Mouse (Mus musculus) neural tube, embryonic 14.5 days (tissue): ENCODE measurements around the gene Atxn1. TPM values are rescaled to one million over a fixed set of nuclear protein-coding genes. Genes with fewer than 3 reads are reported as not detected.

Source experiments
- ATAC-seq: fragments of 200-750 bp; cut with Nextera tagmentation; 2 replicates; pipeline ENCODE4 v1.8.0; 2017; ENCODE audit warnings: low read depth, mild to moderate bottlenecking, moderate TSS enrichment, moderate library complexity
- H3K27ac ChIP-seq: fragments of 300-500 bp; sonication (generic); 2 replicates; pipeline ENCODE4 v1.5.1; 2014; ENCODE audit warnings: low read depth, mild to moderate bottlenecking, control low read depth, low read length, moderate library complexity, mixed read lengths
- H3K27me3 ChIP-seq: fragments of 300-500 bp; sonication (generic); 2 replicates; pipeline ENCODE4 v1.6.1; 2014; ENCODE audit warnings: low read length; ENCODE audit not compliant: control insufficient read depth, insufficient read depth
- H3K36me3 ChIP-seq: fragments of 300-500 bp; sonication (generic); 2 replicates; pipeline ENCODE4 v1.6.1; 2014; ENCODE audit warnings: low read length, mixed read lengths; ENCODE audit not compliant: control insufficient read depth, insufficient read depth
- H3K4me1 ChIP-seq: fragments of 300-500 bp; sonication (generic); 2 replicates; pipeline ENCODE4 v1.6.1; 2014; ENCODE audit warnings: low read length; ENCODE audit not compliant: control insufficient read depth, insufficient read depth
- H3K4me2 ChIP-seq: fragments of 300-500 bp; sonication (generic); 2 replicates; pipeline ENCODE4 v1.6.1; 2014; ENCODE audit warnings: mild to moderate bottlenecking, low read depth, low read length, control low read depth
- H3K4me3 ChIP-seq: fragments of 300-500 bp; sonication (generic); 2 replicates; pipeline ENCODE4 v1.5.1; 2014; ENCODE audit warnings: low read depth, low read length, control low read depth, mixed read lengths
- H3K9ac ChIP-seq: fragments of 300-500 bp; sonication (generic); replicated peaks from 2 replicates; pipeline ENCODE4 v1.6.1; 2014; ENCODE audit warnings: low read depth, mild to moderate bottlenecking, control low read depth, low read length, mixed read lengths
- H3K9me3 ChIP-seq: fragments of 300-500 bp; sonication (generic); 2 replicates; pipeline ENCODE4 v1.6.1; 2016; ENCODE audit warnings: low read length; ENCODE audit not compliant: control insufficient read depth
- whole genome bisulfite sequencing: fragments of 180-500 bp; shearing (Covaris S2); extraction: QIAGEN DNeasy Blood & Tissue Kit; methylation state at CpG from one replicate; pipeline ENCODE4 v1.1.7; 2014; 5-methylcytosine and 5-hydroxymethylcytosine counted together
- polyA plus RNA-seq: library from polyadenylated mRNA; unstranded; fragments of >200 nt; fragmentation: Nextera tagmentation; extraction: Ambion mirVana; gene quantifications from 2 replicates; pipeline ENCODE4 v1.2.1, GENCODE M21; 2014

Atxn1 gene
- polyA plus RNA-seq, 1 experiment from 2014 or later, result 9.4 TPM

DNA sequence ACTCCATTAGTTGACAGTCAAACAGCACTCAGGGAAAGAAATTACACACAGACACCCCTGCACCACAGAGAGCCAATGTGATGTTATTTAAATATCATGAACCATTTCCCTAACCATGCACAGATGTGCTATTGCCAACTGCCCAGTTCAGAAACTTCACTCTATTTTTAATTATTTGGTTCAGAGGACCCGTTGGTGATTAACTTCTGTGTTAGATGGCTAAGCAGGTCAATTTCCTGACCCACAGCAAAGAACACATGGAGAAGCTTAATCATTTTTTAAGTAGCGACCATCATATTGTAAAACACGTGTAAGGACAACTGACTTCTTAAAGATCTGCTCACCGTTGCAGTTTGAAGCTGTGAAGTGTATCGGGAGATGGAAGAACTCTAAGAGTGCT, 26.7 kb downstream of the Atxn1 start:
- H3K27me3 ChIP-seq, result no peaks in the 10 kb centered on the region
- no peak overlapping the region for H3K9ac ChIP-seq
- no peak overlapping the region for H3K27ac ChIP-seq
- H3K4me2 ChIP-seq, result no peak overlapping the region
- no peak overlapping the region for H3K4me3 ChIP-seq
- no peaks in the 10 kb centered on the region for H3K36me3 ChIP-seq
- H3K9me3 ChIP-seq, result no peaks in the 10 kb centered on the region
- no peaks in the 10 kb centered on the region for H3K4me1 ChIP-seq
- WGBS, result 81% methylated on average over 5 of the region's 5 CpGs
- ATAC-seq, result no peak

DNA sequence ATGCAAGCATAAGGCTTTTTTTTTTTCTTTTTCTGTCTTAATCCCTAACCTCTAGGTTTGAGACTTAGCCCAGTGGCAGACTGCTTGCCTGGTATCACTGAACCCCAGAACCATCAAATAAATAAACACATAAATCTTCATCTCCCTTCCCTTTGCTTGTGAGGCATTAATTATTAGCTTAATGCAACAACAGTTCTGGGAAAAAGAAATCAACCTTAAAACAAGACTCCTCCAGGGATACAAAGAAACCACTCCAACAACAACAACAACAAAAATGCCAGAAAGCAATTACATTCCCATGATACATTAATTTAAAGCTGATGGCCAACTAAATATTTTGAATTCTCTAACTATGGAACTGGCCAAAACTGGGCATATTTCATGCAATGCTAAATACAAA, 28.0 kb downstream of the Atxn1 start:
- no peak for ATAC-seq

DNA sequence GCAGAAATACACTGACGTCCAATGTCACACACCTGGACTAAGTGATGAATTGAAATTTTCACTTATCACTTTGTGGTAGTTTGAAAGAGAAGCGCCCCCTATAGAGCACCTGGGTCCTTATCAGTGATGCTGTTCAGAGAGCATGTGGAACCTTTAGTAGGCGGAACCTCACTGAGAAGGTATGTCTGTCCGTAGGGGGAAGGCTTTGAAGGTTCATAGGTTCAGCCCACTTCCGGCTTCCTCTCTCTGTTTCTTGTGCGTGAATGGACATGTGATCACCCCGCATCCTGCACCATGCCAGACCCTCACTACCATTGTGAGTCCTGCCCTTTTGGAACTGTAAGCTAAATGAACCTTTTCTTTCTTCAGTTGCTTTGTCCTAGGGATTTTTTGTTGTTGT, 29.0 kb downstream of the Atxn1 start:
- 85% methylated on average over 7 of the region's 7 CpGs for WGBS
- no peak for ATAC-seq
- Histone ChIP-seq H3K9me3 (no peaks in the 10 kb centered on the region), H3K4me1 (no peaks in the 10 kb centered on the region), H3K27me3 (no peaks in the 10 kb centered on the region), H3K4me2 (no peak overlapping the region), H3K27ac (no peak overlapping the region), H3K4me3 (no peak overlapping the region), H3K36me3 (no peaks in the 10 kb centered on the region), H3K9ac (no peak overlapping the region)

More for the DNA sequence above, 28.0 kb downstream of the Atxn1 start:
- no peaks in the 10 kb centered on the region for H3K36me3 ChIP-seq
- H3K27me3 ChIP-seq, result no peaks in the 10 kb centered on the region
- no peak overlapping the region for H3K9ac ChIP-seq
- H3K9me3 ChIP-seq, result no peaks in the 10 kb centered on the region
- H3K4me2 ChIP-seq, result no peak overlapping the region
- H3K4me3 ChIP-seq, result no peak overlapping the region
- H3K27ac ChIP-seq, result no peak overlapping the region
- no peaks in the 10 kb centered on the region for H3K4me1 ChIP-seq

DNA sequence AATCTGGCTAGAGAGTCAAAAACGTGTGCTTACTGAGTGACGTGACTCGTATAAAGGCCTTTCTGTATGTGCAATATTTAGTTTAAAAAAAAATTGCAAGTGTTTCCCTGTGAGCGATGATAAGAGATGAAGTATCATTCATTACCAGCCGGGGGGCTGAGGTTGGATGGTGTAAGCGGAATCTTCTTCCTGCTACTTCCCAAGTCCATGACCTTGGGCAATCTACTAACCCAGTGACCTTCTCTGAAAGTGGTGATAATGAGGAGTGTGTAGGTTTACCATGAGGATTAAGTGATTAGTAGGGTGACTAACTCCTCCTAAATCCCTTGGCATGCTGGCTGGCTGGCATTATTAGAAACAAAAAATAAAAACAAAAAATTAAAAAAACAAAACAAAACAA, 30.0 kb downstream of the Atxn1 start:
- H3K9ac ChIP-seq, result no peak overlapping the region
- WGBS, result 89% methylated on average over 6 of the region's 6 CpGs
- H3K27me3 ChIP-seq, result no peaks in the 10 kb centered on the region
- H3K36me3 ChIP-seq, result no peaks in the 10 kb centered on the region
- H3K4me1 ChIP-seq, result no peaks in the 10 kb centered on the region
- ATAC-seq, result no peak
- H3K9me3 ChIP-seq, result no peaks in the 10 kb centered on the region
- H3K27ac ChIP-seq, result no peak overlapping the region
- H3K4me2 ChIP-seq, result no peak overlapping the region
- H3K4me3 ChIP-seq, result no peak overlapping the region

DNA sequence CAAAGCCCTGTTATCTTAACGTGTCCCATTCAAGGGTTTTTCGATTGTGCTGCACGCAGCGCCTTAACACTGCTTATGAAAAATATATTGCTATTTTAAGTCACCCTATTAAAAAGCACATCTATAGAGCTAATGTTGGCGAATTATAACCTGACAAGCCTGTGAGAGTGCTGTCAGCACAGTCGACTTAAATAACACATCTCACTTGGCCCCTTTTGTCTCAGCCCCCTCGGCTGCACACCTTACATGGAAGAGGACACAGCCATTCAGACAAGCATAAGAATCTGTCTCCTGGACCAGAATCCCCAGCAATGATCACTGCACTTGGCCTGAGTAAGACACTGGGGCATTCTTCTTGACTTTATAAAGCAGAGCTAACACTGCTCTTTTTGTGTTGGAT, 30.7 kb downstream of the Atxn1 start:
- Histone ChIP-seq H3K36me3 (no peaks in the 10 kb centered on the region), H3K4me1 (no peaks in the 10 kb centered on the region), H3K9ac (no peak overlapping the region), H3K4me2 (no peak overlapping the region), H3K27ac (no peak overlapping the region), H3K4me3 (no peak overlapping the region), H3K27me3 (no peaks in the 10 kb centered on the region), H3K9me3 (no peaks in the 10 kb centered on the region)
- 72% methylated on average over 7 of the region's 7 CpGs for WGBS
- no peak for ATAC-seq

DNA sequence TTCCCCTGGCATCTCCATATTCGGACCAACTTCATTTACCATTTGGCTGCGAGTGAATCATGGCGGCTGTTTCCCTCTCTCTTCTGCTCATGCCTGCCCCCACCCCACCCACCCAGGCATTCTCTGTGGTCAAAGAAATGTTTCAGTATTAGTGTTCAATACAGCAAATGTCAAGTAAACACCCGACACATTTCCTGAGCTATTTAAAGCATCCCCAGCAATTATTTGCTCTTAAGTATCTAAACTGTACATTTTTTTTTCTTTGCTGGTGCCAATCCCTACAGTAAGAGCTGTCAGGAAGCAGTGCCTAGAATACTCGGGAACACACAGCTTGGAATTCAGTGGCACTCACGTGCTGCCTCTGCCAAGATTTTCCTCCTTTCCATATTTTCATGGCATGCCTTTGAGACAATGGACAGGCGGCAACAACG, 32.3 kb downstream of the Atxn1 start:
- WGBS, result 76% methylated on average over 8 of the region's 8 CpGs
- ATAC-seq, result no peak
- Histone ChIP-seq H3K9ac (no peak overlapping the region), H3K36me3 (no peaks in the 10 kb centered on the region), H3K9me3 (no peaks in the 10 kb centered on the region), H3K4me3 (no peak overlapping the region), H3K4me1 (no peaks in the 10 kb centered on the region), H3K4me2 (no peak overlapping the region), H3K27me3 (no peaks in the 10 kb centered on the region), H3K27ac (no peak overlapping the region)

DNA sequence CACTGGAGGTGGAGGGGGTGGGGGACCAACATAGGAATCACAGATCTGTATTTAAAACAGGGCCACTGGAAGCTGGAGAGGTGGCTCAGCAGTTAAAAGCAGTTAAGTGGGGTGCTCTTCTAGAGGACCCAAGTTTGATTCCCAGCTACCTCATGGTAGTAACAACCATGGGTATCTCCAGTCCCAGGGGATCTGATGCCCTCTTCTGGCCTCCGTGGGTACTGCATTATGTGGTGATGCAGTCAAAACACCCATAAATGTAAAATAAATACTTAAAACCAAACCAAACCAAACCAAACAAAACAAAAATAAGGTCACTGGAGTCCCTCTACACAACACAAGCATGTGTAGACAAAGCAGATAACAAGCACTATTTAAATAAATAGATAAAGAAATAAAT, 32.9 kb downstream of the Atxn1 start:
- no peak overlapping the region for H3K4me3 ChIP-seq
- H3K4me1 ChIP-seq, result no peaks in the 10 kb centered on the region
- no peak overlapping the region for H3K4me2 ChIP-seq
- no peak overlapping the region for H3K9ac ChIP-seq
- H3K27ac ChIP-seq, result no peak overlapping the region
- H3K27me3 ChIP-seq, result no peaks in the 10 kb centered on the region
- no peaks in the 10 kb centered on the region for H3K36me3 ChIP-seq
- ATAC-seq, result no peak
- H3K9me3 ChIP-seq, result no peaks in the 10 kb centered on the region
- WGBS, result 45% methylated on average over 1 of the region's 1 CpGs

DNA sequence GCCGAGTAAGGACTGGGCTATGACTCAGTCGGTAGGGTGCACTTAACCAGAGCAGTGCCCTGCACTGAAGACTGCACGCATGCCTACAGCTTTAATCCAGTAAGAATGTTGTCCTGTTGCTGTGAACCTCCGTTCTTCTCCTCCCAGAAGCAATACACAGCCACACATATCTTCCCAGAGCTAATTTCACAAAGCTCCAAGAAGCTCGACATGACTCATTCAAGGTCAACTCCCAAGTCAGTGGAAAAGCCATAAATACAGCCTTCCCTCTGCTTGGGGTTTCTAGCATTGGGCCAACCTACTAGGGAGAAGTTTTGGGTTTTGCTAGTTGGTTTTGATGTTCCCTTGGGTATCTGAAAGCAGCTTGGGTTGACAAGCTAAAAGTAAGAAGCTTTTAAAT, 33.6 kb downstream of the Atxn1 start:
- Histone ChIP-seq H3K9me3 (no peaks in the 10 kb centered on the region), H3K27ac (no peak overlapping the region), H3K36me3 (no peaks in the 10 kb centered on the region), H3K4me1 (no peaks in the 10 kb centered on the region), H3K4me3 (no peak overlapping the region), H3K4me2 (no peak overlapping the region), H3K9ac (no peak overlapping the region), H3K27me3 (no peaks in the 10 kb centered on the region)
- ATAC-seq, result no peak
- WGBS, result 91% methylated on average over 5 of the region's 5 CpGs

DNA sequence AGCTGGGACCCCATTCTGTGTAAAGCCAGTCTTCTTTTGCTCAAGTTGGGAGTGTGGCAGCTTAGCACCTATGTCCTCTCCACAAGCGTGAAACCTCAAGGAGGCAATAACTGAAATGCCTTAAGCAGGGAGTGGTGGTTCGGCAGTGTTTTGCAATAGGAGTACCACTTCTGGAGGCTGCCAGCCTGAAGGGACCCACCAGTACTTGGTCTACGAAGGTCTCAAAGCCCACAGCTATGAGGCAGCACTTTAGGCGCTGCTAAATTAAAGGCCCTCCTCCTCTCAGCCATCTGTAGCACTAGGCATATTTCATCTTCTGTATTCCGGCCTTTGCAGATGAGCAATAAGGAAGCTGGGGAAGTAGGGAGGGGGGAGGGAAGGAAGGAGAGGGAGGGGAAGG, 35.1 kb downstream of the Atxn1 start:
- ATAC-seq, result no peak
- Histone ChIP-seq H3K4me1 (no peaks in the 10 kb centered on the region), H3K4me2 (no peak overlapping the region), H3K9ac (no peak overlapping the region), H3K9me3 (no peaks in the 10 kb centered on the region), H3K27ac (no peak overlapping the region), H3K36me3 (no peaks in the 10 kb centered on the region), H3K4me3 (no peak overlapping the region), H3K27me3 (no peaks in the 10 kb centered on the region)
- WGBS, result 58% methylated on average over 5 of the region's 5 CpGs

DNA sequence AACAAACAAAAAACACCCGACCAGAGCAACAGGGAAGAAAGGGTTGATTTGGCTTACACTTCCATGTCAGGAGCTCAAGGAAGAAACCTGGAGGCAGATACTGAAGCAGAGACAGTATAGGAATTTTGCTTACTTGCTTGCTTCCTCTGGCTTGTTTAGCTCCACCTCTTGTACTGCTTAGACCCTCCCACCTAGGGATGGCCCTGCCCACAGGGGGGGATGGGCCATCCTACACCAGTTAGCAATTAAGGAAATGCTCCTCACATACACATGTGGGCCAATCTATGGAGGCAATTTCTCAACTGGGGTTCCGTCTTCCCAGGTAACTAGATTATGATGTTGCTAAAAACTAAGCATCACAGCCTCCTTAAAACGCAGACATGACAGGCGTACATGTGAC, 39.5 kb downstream of the Atxn1 start:
- 85% methylated on average over 4 of the region's 4 CpGs for WGBS
- Histone ChIP-seq H3K27me3 (no peaks in the 10 kb centered on the region), H3K36me3 (no peaks in the 10 kb centered on the region), H3K9ac (no peak overlapping the region), H3K4me1 (no peaks in the 10 kb centered on the region), H3K27ac (no peak overlapping the region), H3K4me2 (no peak overlapping the region), H3K4me3 (no peak overlapping the region), H3K9me3 (no peaks in the 10 kb centered on the region)
- ATAC-seq, result no peak
